Mouse (Mus musculus) CD4-positive helper T cell, adult 2 months (primary cell): ENCODE measurements at regions not wholly inside any gene's neighbourhood (a gene's known extent, or its start where the extent isn't known, plus 50 kb on each side); places are given as distances from the start of the nearest gene placed in this dataset.

ENCODE experiments used
- DNase-seq: peaks from one replicate; pipeline ENCODE4 v3.0.0-alpha.2; 2012; ENCODE audit warnings: low read depth, missing footprints, low spot score

- DNase-seq = no peak
Measured at GRCm38 (mm10) chr11:114439314-114439713, 229.0 kb upstream of the Rpl38 start.

GRCm38 (mm10) chr11:114435788-114436187 lies 232.5 kb upstream of the Rpl38 start:
- DNase-seq = no peak

- DNase-seq = no peak
Measured at GRCm38 (mm10) chr11:114433561-114433960, 234.8 kb upstream of the Rpl38 start.

GRCm38 (mm10) chr11:114425447-114425846 lies 242.9 kb upstream of the Rpl38 start:
- no peak for DNase-seq

GRCm38 (mm10) chr11:114423322-114423721 lies 245.0 kb upstream of the Rpl38 start:
- DNase-seq = no peak

GRCm38 (mm10) chr11:114419002-114419401 lies 249.3 kb upstream of the Rpl38 start:
- DNase-seq = no peak

GRCm38 (mm10) chr11:114416168-114416567 lies 252.2 kb upstream of the Rpl38 start:
- DNase-seq = no peak

- DNase-seq = no peak
Measured at GRCm38 (mm10) chr11:114404401-114404800, 263.9 kb upstream of the Rpl38 start.

- DNase-seq = no peak
Measured at GRCm38 (mm10) chr11:114402556-114403320, 265.6 kb upstream of the Rpl38 start.

GRCm38 (mm10) chr11:114400701-114401100 lies 267.6 kb upstream of the Rpl38 start:
- no peak for DNase-seq

- no peak for DNase-seq
Measured at GRCm38 (mm10) chr11:114392161-114392560, 276.2 kb upstream of the Rpl38 start.

GRCm38 (mm10) chr11:114391553-114391952 lies 276.8 kb upstream of the Rpl38 start:
- no peak for DNase-seq

- DNase-seq = no peak
Measured at GRCm38 (mm10) chr11:114387091-114387490, 281.2 kb upstream of the Rpl38 start.

- DNase-seq = no peak
Measured at GRCm38 (mm10) chr11:114379411-114379824, 288.9 kb upstream of the Rpl38 start.

GRCm38 (mm10) chr11:114375921-114376320 lies 292.4 kb upstream of the Rpl38 start:
- no peak for DNase-seq

- no peak for DNase-seq
Measured at GRCm38 (mm10) chr11:114370708-114371107, 297.6 kb upstream of the Rpl38 start.

GRCm38 (mm10) chr11:114367779-114368178 lies 300.5 kb upstream of the Rpl38 start:
- no peak for DNase-seq

- no peak for DNase-seq
Measured at GRCm38 (mm10) chr11:114360946-114361345, 294.1 kb upstream of the Sdk2 start.

- DNase-seq = no peak
Measured at GRCm38 (mm10) chr11:114360321-114360720, 293.5 kb upstream of the Sdk2 start.

GRCm38 (mm10) chr11:114352146-114352795 lies 285.4 kb upstream of the Sdk2 start:
- DNase-seq = no peak

- DNase-seq = no peak
Measured at GRCm38 (mm10) chr11:114336839-114337484, 270.1 kb upstream of the Sdk2 start.

GRCm38 (mm10) chr11:114335950-114336838 lies 269.3 kb upstream of the Sdk2 start:
- DNase-seq = no peak
